Mouse (Mus musculus): ENCODE measurements around the gene Pfn1. TPM values are rescaled to one million over a fixed set of nuclear protein-coding genes. Genes with fewer than 3 reads are reported as not detected.

The Pfn1 gene
- total RNA-seq, 1 experiment, result 732 TPM

GRCm38 (mm10) chr11:70654923-70655570, 603 bp upstream of the Pfn1 start:
- in situ Hi-C loops (cut with MboI; ENCODE audit: low sequenced_read_pairs in 2 of 2, unreplicated experiment in 2 of 2), result no loop called here
- Histone ChIP-seq H3K9ac (ENCODE audit: insufficient read depth, low read depth, low read length, poor library complexity, severe bottlenecking) (peak overlapping the region; percentile 87), H3K9me3 (ENCODE audit: control insufficient read depth, insufficient read depth, low read depth, low read length) (no peaks in the 10 kb centered on the region), H3K4me3 (ENCODE audit: insufficient read depth in 1 of 2, low read depth in 1 of 2, low read length in 2 of 2, poor library complexity in 1 of 2, severe bottlenecking in 1 of 2) (peak overlapping the region; percentile 89 to 98), H3K4me1 (ENCODE audit: control insufficient read depth in 2 of 2, insufficient read depth in 2 of 2, low read length in 2 of 2, poor library complexity in 1 of 2) (peaks cover 8 to 25% of the 10 kb centered on the region in 2 experiments; a peak in 3 of 4 replicates), H3K36me3 (ENCODE audit: control insufficient read depth, insufficient read depth, low read length, poor library complexity, severe bottlenecking) (peaks cover 34% of the 10 kb centered on the region), H3K27ac (ENCODE audit: insufficient read depth, low read depth, low read length, poor library complexity, severe bottlenecking) (peak overlapping the region; percentile 83)
- peak; percentile 54 for DNase-seq (ENCODE audit: low read depth, low spot score)
- no peak for TF ChIP-seq ZNF384 (IDR thresholded peaks at IDR 0.05; ENCODE audit: low read depth, low read length)
- peak; percentile 49; the same call in 1 of the 2 replicates for TF ChIP-seq CHD2 (IDR thresholded peaks at IDR 0.05; ENCODE audit: low read depth, low read length)

GRCm38 (mm10) chr11:70653345-70654197, 873 bp downstream of the Pfn1 start:
- H3K36me3 ChIP-seq (ENCODE audit: control insufficient read depth, insufficient read depth, low read length, poor library complexity, severe bottlenecking), result peaks cover 44% of the 10 kb centered on the region
- H3K9ac ChIP-seq (ENCODE audit: insufficient read depth, low read depth, low read length, poor library complexity, severe bottlenecking), result peak overlapping the region; percentile 99
- TF ChIP-seq CHD2 (IDR thresholded peaks at IDR 0.05; ENCODE audit: low read depth, low read length) (no peak), ZC3H11A (IDR thresholded peaks at IDR 0.05; ENCODE audit: borderline replicate concordance, low read depth, low read length) (no peak), MAFK (IDR thresholded peaks at IDR 0.05; ENCODE audit: insufficient read depth, low read depth, low read length) (no peak)
- no peak for DNase-seq (ENCODE audit: low read depth, low spot score)
- H3K4me3 ChIP-seq (ENCODE audit: insufficient read depth in 1 of 2, low read depth in 1 of 2, low read length in 2 of 2, poor library complexity in 1 of 2, severe bottlenecking in 1 of 2), result peak overlapping the region; percentile 89 to 98
- H3K4me1 ChIP-seq (ENCODE audit: control insufficient read depth in 2 of 2, insufficient read depth in 2 of 2, low read length in 2 of 2, poor library complexity in 1 of 2), result peaks cover 8 to 21% of the 10 kb centered on the region in 2 experiments; a peak in 3 of 4 replicates
- in situ Hi-C loops (cut with MboI; ENCODE audit: low sequenced_read_pairs in 2 of 2, unreplicated experiment in 2 of 2), result no loop called here
- peak overlapping the region; percentile 98 for H3K27ac ChIP-seq (ENCODE audit: insufficient read depth, low read depth, low read length, poor library complexity, severe bottlenecking)
- H3K9me3 ChIP-seq (ENCODE audit: control insufficient read depth, insufficient read depth, low read depth, low read length), result no peaks in the 10 kb centered on the region

- Histone ChIP-seq H3K9me3 (ENCODE audit: control insufficient read depth, insufficient read depth, low read depth, low read length) (no peaks in the 10 kb centered on the region), H3K4me3 (ENCODE audit: insufficient read depth in 1 of 2, low read depth in 1 of 2, low read length in 2 of 2, poor library complexity in 1 of 2, severe bottlenecking in 1 of 2) (peak overlapping the region; percentile 89 to 98), H3K4me1 (ENCODE audit: control insufficient read depth in 2 of 2, insufficient read depth in 2 of 2, low read length in 2 of 2, poor library complexity in 1 of 2) (peaks cover 5 to 15% of the 10 kb centered on the region in 2 experiments; a peak in 3 of 4 replicates), H3K9ac (ENCODE audit: insufficient read depth, low read depth, low read length, poor library complexity, severe bottlenecking) (peak overlapping the region; percentile 99; the same call in 1 of the 2 replicates), H3K36me3 (ENCODE audit: control insufficient read depth, insufficient read depth, low read length, poor library complexity, severe bottlenecking) (peaks cover 44% of the 10 kb centered on the region), H3K27ac (ENCODE audit: insufficient read depth, low read depth, low read length, poor library complexity, severe bottlenecking) (peak overlapping the region; percentile 98)
- DNase-seq (ENCODE audit: low read depth, low spot score), result no peak
- no peak for TF ChIP-seq HCFC1 (IDR thresholded peaks at IDR 0.05; ENCODE audit: borderline replicate concordance, insufficient read depth, low read length)
- in situ Hi-C loops (cut with MboI; ENCODE audit: low sequenced_read_pairs in 2 of 2, unreplicated experiment in 2 of 2), result no loop called here
Measured at GRCm38 (mm10) chr11:70652884-70653344, 1.5 kb downstream of the Pfn1 start.

- no peak for DNase-seq (ENCODE audit: low read depth, low spot score)
- H3K4me1 ChIP-seq (ENCODE audit: control insufficient read depth in 2 of 2, insufficient read depth in 2 of 2, low read length in 2 of 2, poor library complexity in 1 of 2), result peaks cover 2 to 8% of the 10 kb centered on the region in 2 experiments; a peak in 2 of 4 replicates
- TF ChIP-seq CHD2 (IDR thresholded peaks at IDR 0.05; ENCODE audit: low read depth, low read length) (peak; percentile 51; the same call in 1 of the 2 replicates), MAFK (IDR thresholded peaks at IDR 0.05; ENCODE audit: insufficient read depth, low read depth, low read length) (no peak), ZNF384 (IDR thresholded peaks at IDR 0.05; ENCODE audit: low read depth, low read length) (no peak), ZC3H11A (IDR thresholded peaks at IDR 0.05; ENCODE audit: borderline replicate concordance, low read depth, low read length) (no peak)
- H3K27ac ChIP-seq (ENCODE audit: insufficient read depth, low read depth, low read length, poor library complexity, severe bottlenecking), result no peak overlapping the region
- no peaks in the 10 kb centered on the region for H3K9me3 ChIP-seq (ENCODE audit: control insufficient read depth, insufficient read depth, low read depth, low read length)
- peak overlapping the region; percentile 17; the same call in 1 of the 2 replicates for H3K9ac ChIP-seq (ENCODE audit: insufficient read depth, low read depth, low read length, poor library complexity, severe bottlenecking)
- in situ Hi-C loops (cut with MboI; ENCODE audit: low sequenced_read_pairs in 2 of 2, unreplicated experiment in 2 of 2), result no loop called here
- peaks cover 44% of the 10 kb centered on the region for H3K36me3 ChIP-seq (ENCODE audit: control insufficient read depth, insufficient read depth, low read length, poor library complexity, severe bottlenecking)
- peak overlapping the region; percentile 89 to 98 for H3K4me3 ChIP-seq (ENCODE audit: insufficient read depth in 1 of 2, low read depth in 1 of 2, low read length in 2 of 2, poor library complexity in 1 of 2, severe bottlenecking in 1 of 2)
Measured at GRCm38 (mm10) chr11:70652029-70652883, 2.2 kb downstream of the Pfn1 start.

Measured in ES-E14 (cell line).